8 mouse cellular contexts compared by ENCODE assay signal in genomic region chr7:120917279-120917591, GRCm38 (mm10). TPM values are rescaled to one million over a fixed set of nuclear protein-coding genes. Genes with fewer than 3 reads are reported as not detected.
DNase-seq lines count a peak whose midpoint lies in the region; ATAC-seq and TF ChIP-seq lines count a peak whose summit lies in the region.

No protein-coding gene starts in this region.

- H3K4me3 ChIP-seq in lung, embryonic 15.5 days, result peak overlapping the region; percentile 87
- H3K4me3 ChIP-seq in erythroblast, embryonic 14.5 days (replicated peaks), result peak overlapping the region; percentile 93
- H3K4me3 ChIP-seq in limb, embryonic 11.5 days (ENCODE audit: low read depth, low read length), result peak overlapping the region; percentile 91
- peak overlapping the region; percentile 25 for H3K4me3 ChIP-seq in olfactory bulb, adult 2 months (ENCODE audit: insufficient read depth, low read depth, low read length)

- H3K36me3 ChIP-seq in lung, embryonic 15.5 days, result no peaks in the 10 kb centered on the region
- peaks cover 15% of the 10 kb centered on the region for H3K36me3 ChIP-seq in erythroblast, embryonic 14.5 days (ENCODE audit: control insufficient read depth)
- H3K36me3 ChIP-seq in limb, embryonic 11.5 days (ENCODE audit: control insufficient read depth, insufficient read depth, low read length), result no peaks in the 10 kb centered on the region

- H3K4me2 ChIP-seq in lung, embryonic 15.5 days, result peak overlapping the region; percentile 46
- H3K4me2 ChIP-seq in limb, embryonic 11.5 days (ENCODE audit: low read depth, severe bottlenecking), result no peak overlapping the region; the same call in 1 of the 2 replicates

- no peak for TF ChIP-seq CTCF in olfactory bulb, adult 2 months (IDR thresholded peaks at IDR 0.05; ENCODE audit: insufficient read depth, low read depth, low read length)

- H3K9me3 ChIP-seq in lung, embryonic 15.5 days, result no peaks in the 10 kb centered on the region
- H3K9me3 ChIP-seq in erythroblast, embryonic 14.5 days (ENCODE audit: control insufficient read depth, low read length), result no peaks in the 10 kb centered on the region
- H3K9me3 ChIP-seq in limb, embryonic 11.5 days (ENCODE audit: control insufficient read depth, low read length), result no peaks in the 10 kb centered on the region

- no peaks in the 10 kb centered on the region for H3K27me3 ChIP-seq in lung, embryonic 15.5 days
- no peaks in the 10 kb centered on the region for H3K27me3 ChIP-seq in erythroblast, embryonic 14.5 days (ENCODE audit: control insufficient read depth)
- H3K27me3 ChIP-seq in limb, embryonic 11.5 days (ENCODE audit: control insufficient read depth, insufficient read depth, low read length), result no peaks in the 10 kb centered on the region

- 5% methylated on average over 12 of the region's 12 CpGs for WGBS in lung, embryonic 15.5 days
- WGBS in limb, embryonic 11.5 days, result 11% methylated on average over 12 of the region's 12 CpGs
- 5% methylated on average over 12 of the region's 12 CpGs for WGBS in olfactory bulb, adult 2 months

- H3K4me1 ChIP-seq in lung, embryonic 15.5 days, result peaks cover 17% of the 10 kb centered on the region
- H3K4me1 ChIP-seq in erythroblast, embryonic 14.5 days (ENCODE audit: control insufficient read depth), result peaks cover 53% of the 10 kb centered on the region
- no peaks in the 10 kb centered on the region for H3K4me1 ChIP-seq in limb, embryonic 11.5 days (ENCODE audit: control insufficient read depth, insufficient read depth, low read length)
- H3K4me1 ChIP-seq in olfactory bulb, adult 2 months (ENCODE audit: control insufficient read depth, insufficient read depth, low read length), result no peaks in the 10 kb centered on the region

- H3K9ac ChIP-seq in lung, embryonic 15.5 days, result peak overlapping the region; percentile 10
- no peak overlapping the region for H3K9ac ChIP-seq in limb, embryonic 11.5 days (ENCODE audit: low read length)

- peak; percentile 91 for ATAC-seq in lung, embryonic 15.5 days (ENCODE audit: borderline replicate concordance, extremely low read depth, low FRiP score, low TSS enrichment)
- peak; percentile 88 for ATAC-seq in limb, embryonic 11.5 days (ENCODE audit: insufficient number of reproducible peaks, low FRiP score, low TSS enrichment, low read depth)
- ATAC-seq in megakaryocyte-erythroid progenitor cell, adult 5-6 weeks (replicated peaks; ENCODE audit: low FRiP score, low TSS enrichment, poor library complexity, severe bottlenecking), result no peak

- DNase-seq in lung, postnatal 14 days, result no peak
- DNase-seq in limb, embryonic 11.5 days (ENCODE audit: low spot score), result no peak
- no peak for DNase-seq in thymus, postnatal 10 days (ENCODE audit: low spot score in 2 of 2)
- no peak for DNase-seq in retina, postnatal 1 day

- no peak overlapping the region for H3K27ac ChIP-seq in lung, embryonic 15.5 days
- H3K27ac ChIP-seq in limb, embryonic 11.5 days (replicated peaks; ENCODE audit: low read depth, low read length), result no peak overlapping the region
- no peak overlapping the region for H3K27ac ChIP-seq in olfactory bulb, adult 2 months (ENCODE audit: insufficient read depth, low read depth, low read length)

- TF ChIP-seq POLR2A in olfactory bulb, adult 2 months (IDR thresholded peaks at IDR 0.05; ENCODE audit: insufficient read depth, low read depth, low read length), result no peak

RNA-seq across cellular contexts. Expression of gene Polr3e, which starts 0.3 kb away (rescaled TPM):
- 33.3 and 34.0 TPM in 2 replicates for polyA plus RNA-seq in lung, embryonic 15.5 days (2015; fragmentation: Nextera tagmentation; extraction: Ambion mirVana)
- 0.34 and 0.48 TPM in 2 replicates for polyA plus RNA-seq in erythroblast, embryonic 14.5 days (2012)
- polyA plus RNA-seq in limb, embryonic 11.5 days (2014; fragmentation: Nextera tagmentation; extraction: Ambion mirVana), result 23.8 and 29.3 TPM in 2 replicates
- polyA plus RNA-seq in olfactory bulb, adult 2 months (2012; ENCODE audit: insufficient read depth, insufficient read length, low replicate concordance, missing spikeins), result not detected in 2 replicates
- total RNA-seq in megakaryocyte-erythroid progenitor cell, adult 5-6 weeks (2014; fragmentation: Nextera tagmentation), result 36.0 and 40.6 TPM in 2 replicates
- 32.4 and 36.6 TPM in 2 replicates for total RNA-seq in megakaryocyte-erythroid progenitor cell, adult 5-6 weeks (2017)

Comparison
In these comparisons a context has a peak if more than half of its experiments do, and no peak if none do; other contexts are left out.
1. H3K4me3 ChIP-seq: peak in every context shown above with its lines; median percentile 93 in erythroblast, embryonic 14.5 days; 91 in limb, embryonic 11.5 days; 87 in lung, embryonic 15.5 days; 25 in olfactory bulb, adult 2 months.
2. RNA of gene Polr3e, which starts 0.3 kb away (polyA plus RNA-seq): 33.3 to 34.0 TPM in lung, embryonic 15.5 days and 23.8 to 29.3 TPM in limb, embryonic 11.5 days; 0.34 to 0.48 TPM in erythroblast, embryonic 14.5 days and not detected in olfactory bulb, adult 2 months; every median in the first group is over 10 times any median in the second.